Comparison of ENCODE assay signal across 27 mouse cellular contexts in genomic region chr1:34893331-34893730, GRCm38 (mm10).
"Had no signal": no experiment of that assay in that cellular context is flagged by ENCODE, and none has a peak within 500 bp of the region (broad histone marks: within the 10 kb centered on the region; RNA-seq: fewer than 3 reads in every experiment).

No protein-coding gene starts in this region.

- H3K9ac ChIP-seq: limb, embryonic 12.5 days; limb, embryonic 13.5 days; limb, embryonic 15.5 days; liver, embryonic 12.5 days; liver, embryonic 13.5 days; liver, embryonic 14.5 days; liver, embryonic 15.5 days; liver, postnatal 0 days; lung, embryonic 14.5 days; lung, embryonic 15.5 days; midbrain, embryonic 12.5 days; midbrain, embryonic 15.5 days; neural tube, embryonic 12.5 days; neural tube, embryonic 13.5 days had no signal

- H3K4me3 ChIP-seq: limb, embryonic 10.5 days; limb, embryonic 12.5 days; limb, embryonic 13.5 days; limb, embryonic 15.5 days; liver, embryonic 12.5 days; liver, embryonic 13.5 days; liver, embryonic 15.5 days; lung, embryonic 15.5 days; megakaryocyte, embryonic 14.5 days; midbrain, embryonic 12.5 days; midbrain, embryonic 15.5 days; myocyte; neural tube, embryonic 12.5 days; neural tube, embryonic 13.5 days had no signal

- H3K27me3 ChIP-seq: liver, embryonic 13.5 days; liver, embryonic 15.5 days; midbrain, embryonic 12.5 days; midbrain, embryonic 15.5 days; neural tube, embryonic 12.5 days; neural tube, embryonic 13.5 days had no signal

- H3K4me2 ChIP-seq: limb, embryonic 12.5 days; limb, embryonic 13.5 days; limb, embryonic 15.5 days; liver, embryonic 11.5 days; liver, embryonic 12.5 days; liver, embryonic 13.5 days; liver, embryonic 15.5 days; lung, embryonic 14.5 days; lung, embryonic 15.5 days; midbrain, embryonic 11.5 days; midbrain, embryonic 12.5 days; midbrain, embryonic 15.5 days; neural tube, embryonic 12.5 days; neural tube, embryonic 13.5 days had no signal

- H3K9me3 ChIP-seq: limb, embryonic 10.5 days; limb, embryonic 12.5 days; limb, embryonic 13.5 days; limb, embryonic 15.5 days; liver, embryonic 12.5 days; liver, embryonic 13.5 days; liver, embryonic 15.5 days; lung, embryonic 15.5 days; megakaryocyte, embryonic 14.5 days; midbrain, embryonic 12.5 days; midbrain, embryonic 15.5 days; neural tube, embryonic 12.5 days; neural tube, embryonic 13.5 days had no signal

- H3K4me1 ChIP-seq: limb, embryonic 10.5 days; limb, embryonic 12.5 days; limb, embryonic 13.5 days; limb, embryonic 15.5 days; liver, embryonic 12.5 days; liver, embryonic 13.5 days; liver, embryonic 15.5 days; lung, embryonic 15.5 days; midbrain, embryonic 12.5 days; neural tube, embryonic 12.5 days; neural tube, embryonic 13.5 days had no signal

- DNase-seq: liver; liver, embryonic 13.5 days; liver, postnatal 0 days; lung, adult 18-20 months; lung, adult 2 months; lung, postnatal 14 days; lung, postnatal 4 days had no signal

- ATAC-seq: liver, embryonic 12.5 days; liver, postnatal 0 days; lung, postnatal 0 days; midbrain, embryonic 15.5 days; midbrain, embryonic 16.5 days had no signal

- H3K36me3 ChIP-seq: limb, embryonic 10.5 days; limb, embryonic 12.5 days; limb, embryonic 13.5 days; limb, embryonic 15.5 days; liver, embryonic 12.5 days; liver, embryonic 13.5 days; liver, embryonic 15.5 days; lung, embryonic 15.5 days; midbrain, embryonic 12.5 days; midbrain, embryonic 15.5 days; neural tube, embryonic 12.5 days; neural tube, embryonic 13.5 days had no signal

- H3K27ac ChIP-seq: limb, embryonic 10.5 days; limb, embryonic 12.5 days; limb, embryonic 13.5 days; limb, embryonic 15.5 days; liver, embryonic 12.5 days; liver, embryonic 13.5 days; liver, embryonic 14.5 days; liver, embryonic 15.5 days; lung, embryonic 15.5 days; macrophage; midbrain, embryonic 12.5 days; midbrain, embryonic 15.5 days; neural tube, embryonic 12.5 days; neural tube, embryonic 13.5 days had no signal
